Mouse (Mus musculus): ENCODE measurements around the gene Sik3. TPM values are rescaled to one million over a fixed set of nuclear protein-coding genes. Genes with fewer than 3 reads are reported as not detected.
"Not testable (repeated sequence)": the region's sequence is repeated elsewhere in the genome, so short reads cannot be mapped to it uniquely, and the experiment has no call there.

The Sik3 gene
- polyA plus RNA-seq, 1 experiment, result 32.0 TPM

DNA sequence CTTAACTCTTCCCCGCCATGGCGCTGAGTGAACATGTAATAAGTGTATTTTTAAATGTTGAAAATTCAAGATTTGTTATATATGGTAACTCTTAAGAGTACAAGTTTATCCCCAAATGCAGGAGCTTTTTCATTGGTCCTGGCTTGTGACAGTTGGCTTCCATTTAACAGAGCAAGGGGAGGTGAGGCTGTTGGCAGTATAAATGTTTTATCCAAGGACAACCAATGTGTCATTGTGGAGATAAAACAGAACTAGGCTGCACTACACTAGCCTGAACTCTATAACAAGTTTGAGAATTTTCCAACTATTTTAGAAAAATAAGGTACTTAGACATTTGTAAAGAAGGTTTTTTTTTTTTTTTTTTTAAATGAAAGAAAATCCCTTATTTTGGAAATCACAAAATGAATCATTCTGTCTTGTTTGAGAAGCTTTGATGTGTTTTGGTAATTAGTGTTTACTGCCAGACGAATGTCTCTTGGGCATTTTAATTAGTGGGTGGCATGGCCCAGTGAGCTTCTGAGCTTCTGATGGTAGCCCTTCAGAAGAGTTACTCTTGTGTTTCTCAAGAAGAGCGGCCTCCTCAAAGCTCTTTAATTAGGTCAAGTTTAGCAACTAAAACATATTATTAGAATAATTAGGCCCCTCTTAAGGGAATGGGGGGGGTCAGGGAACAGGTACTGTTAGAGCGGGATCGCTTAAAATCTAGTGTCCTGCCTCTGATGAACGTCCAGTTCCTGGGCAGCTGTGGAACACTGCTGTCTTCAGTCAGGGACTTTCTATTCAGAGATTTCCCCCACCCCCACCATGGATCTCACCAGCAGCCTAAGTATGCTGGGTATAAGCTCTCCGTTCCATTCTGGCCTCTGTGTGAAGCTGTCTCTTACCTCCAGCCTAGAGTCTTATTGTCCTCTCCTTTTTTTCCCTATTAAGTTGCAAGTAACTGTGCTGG, 139.7 kb downstream of the Sik3 start:
- Histone ChIP-seq H3K79me3 (ENCODE audit: low read depth) (peaks cover 3% of the 10 kb centered on the region), H3K4me3 (ENCODE audit: insufficient read depth, poor library complexity, severe bottlenecking) (no peak overlapping the region), H3K79me2 (ENCODE audit: control insufficient read depth, insufficient read depth) (peaks cover 8% of the 10 kb centered on the region), H3K36me3 (ENCODE audit: control insufficient read depth, insufficient read depth) (peaks cover 6% of the 10 kb centered on the region), H3ac (ENCODE audit: control insufficient read depth, insufficient read length, low read depth) (no peak overlapping the region), H3K27me3 (ENCODE audit: control insufficient read depth, insufficient read depth, insufficient read length) (no peaks in the 10 kb centered on the region)
- no peak for TF ChIP-seq MYOG (IDR thresholded peaks at IDR 0.05; ENCODE audit: control insufficient read depth, extremely low read depth, insufficient read length)

DNA sequence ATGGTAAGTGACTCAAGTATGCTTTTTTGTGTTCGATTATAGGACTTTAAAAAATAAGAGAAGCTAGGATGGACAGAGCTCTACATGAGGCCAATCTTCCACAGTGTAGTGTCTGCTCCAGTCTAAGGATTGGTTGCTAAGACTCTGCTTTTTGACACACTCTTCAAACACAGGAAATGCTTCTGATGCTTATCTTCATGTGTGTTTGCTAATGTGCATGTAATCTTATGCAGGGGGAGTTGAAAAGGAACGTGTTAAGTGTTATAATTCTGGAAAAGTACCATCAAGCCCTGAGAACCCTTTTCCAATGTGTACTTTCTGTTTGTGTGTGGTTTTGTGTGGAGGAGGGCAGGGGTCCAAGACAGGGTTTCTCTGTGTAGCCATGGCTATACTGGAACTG, 141.8 kb downstream of the Sik3 start:
- Histone ChIP-seq H3K4me3 (ENCODE audit: insufficient read depth, poor library complexity, severe bottlenecking) (no peak overlapping the region), H3K36me3 (ENCODE audit: control insufficient read depth, insufficient read depth) (peaks cover 9% of the 10 kb centered on the region), H3ac (ENCODE audit: control insufficient read depth, insufficient read length, low read depth) (no peak overlapping the region), H3K79me2 (ENCODE audit: control insufficient read depth, insufficient read depth) (peaks cover 8% of the 10 kb centered on the region), H3K79me3 (ENCODE audit: low read depth) (peaks cover 3% of the 10 kb centered on the region), H3K27me3 (ENCODE audit: control insufficient read depth, insufficient read depth, insufficient read length) (no peaks in the 10 kb centered on the region)
- no peak for TF ChIP-seq MYOD1 (IDR thresholded peaks at IDR 0.05; ENCODE audit: control insufficient read depth, insufficient read length, low read depth)
- TF ChIP-seq USF1 (IDR thresholded peaks at IDR 0.05; ENCODE audit: low read depth), result no peak
- TF ChIP-seq CEBPB (IDR thresholded peaks at IDR 0.05; ENCODE audit: low read depth), result no peak
- no peak for TF ChIP-seq MAX (IDR thresholded peaks at IDR 0.05)
- TF ChIP-seq CTCF (IDR thresholded peaks at IDR 0.05; ENCODE audit: control insufficient read depth, insufficient read depth, insufficient read length), result no peak
- TF ChIP-seq MYOG (IDR thresholded peaks at IDR 0.05; ENCODE audit: control insufficient read depth, extremely low read depth, insufficient read length), result no peak
- TF ChIP-seq FOSL1 (IDR thresholded peaks at IDR 0.05; ENCODE audit: insufficient read depth, low read length, poor library complexity, severe bottlenecking), result no peak

DNA sequence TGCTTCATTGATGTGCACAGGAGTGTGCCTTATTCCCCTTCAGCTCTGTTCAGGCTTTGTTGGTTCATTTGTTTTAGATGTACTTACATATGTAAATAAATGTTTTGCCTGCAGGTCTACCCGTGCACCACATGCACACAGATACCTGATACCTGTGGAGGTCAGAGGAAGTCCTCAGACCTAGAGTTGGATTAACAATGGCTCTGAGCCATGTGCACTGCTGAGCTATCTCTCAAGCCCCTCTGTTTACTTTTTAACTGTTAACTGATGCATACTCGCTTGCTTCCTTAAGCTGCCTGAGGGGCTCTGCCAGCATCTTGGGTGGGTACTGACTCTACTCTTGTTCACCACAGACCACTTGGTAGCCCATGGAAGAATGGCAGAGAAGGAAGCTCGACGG, 142.4 kb downstream of the Sik3 start:
- peaks cover 3% of the 10 kb centered on the region for H3K79me3 ChIP-seq (ENCODE audit: low read depth)
- no peak for TF ChIP-seq MYOG (IDR thresholded peaks at IDR 0.05; ENCODE audit: control insufficient read depth, extremely low read depth, insufficient read length)

DNA sequence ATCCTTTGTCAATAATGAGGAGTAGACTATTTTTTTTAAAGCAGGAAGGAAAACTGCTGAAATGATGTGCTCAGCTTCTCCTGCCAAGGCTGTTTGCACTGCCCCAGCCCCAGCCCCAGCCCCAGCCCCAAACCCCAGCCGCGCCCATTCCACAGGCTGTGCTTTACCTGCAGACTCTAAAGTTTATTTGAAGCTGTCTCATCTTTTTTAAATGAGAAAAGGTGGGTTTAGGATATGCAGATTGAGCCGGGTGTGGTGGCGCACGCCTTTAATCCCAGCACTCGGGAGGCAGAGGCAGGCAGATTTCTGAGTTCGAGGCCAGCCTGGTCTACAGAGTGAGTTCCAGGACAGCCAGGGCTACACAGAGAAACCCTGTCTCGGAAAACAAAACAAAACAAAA, 143.2 kb downstream of the Sik3 start:
- not testable (repeated sequence) for H3K79me3 ChIP-seq (ENCODE audit: low read depth); H3K36me3 ChIP-seq (ENCODE audit: control insufficient read depth, insufficient read depth); H3K4me3 ChIP-seq (ENCODE audit: insufficient read depth, poor library complexity, severe bottlenecking); H3K79me2 ChIP-seq (ENCODE audit: control insufficient read depth, insufficient read depth); H3ac ChIP-seq (ENCODE audit: control insufficient read depth, insufficient read length, low read depth); H3K27me3 ChIP-seq (ENCODE audit: control insufficient read depth, insufficient read depth, insufficient read length)

More for the DNA sequence above, 142.4 kb downstream of the Sik3 start:
- Histone ChIP-seq H3ac (ENCODE audit: control insufficient read depth, insufficient read length, low read depth) (no peak overlapping the region), H3K27me3 (ENCODE audit: control insufficient read depth, insufficient read depth, insufficient read length) (no peaks in the 10 kb centered on the region), H3K79me2 (ENCODE audit: control insufficient read depth, insufficient read depth) (peaks cover 8% of the 10 kb centered on the region), H3K36me3 (ENCODE audit: control insufficient read depth, insufficient read depth) (peaks cover 9% of the 10 kb centered on the region), H3K4me3 (ENCODE audit: insufficient read depth, poor library complexity, severe bottlenecking) (no peak overlapping the region)

DNA sequence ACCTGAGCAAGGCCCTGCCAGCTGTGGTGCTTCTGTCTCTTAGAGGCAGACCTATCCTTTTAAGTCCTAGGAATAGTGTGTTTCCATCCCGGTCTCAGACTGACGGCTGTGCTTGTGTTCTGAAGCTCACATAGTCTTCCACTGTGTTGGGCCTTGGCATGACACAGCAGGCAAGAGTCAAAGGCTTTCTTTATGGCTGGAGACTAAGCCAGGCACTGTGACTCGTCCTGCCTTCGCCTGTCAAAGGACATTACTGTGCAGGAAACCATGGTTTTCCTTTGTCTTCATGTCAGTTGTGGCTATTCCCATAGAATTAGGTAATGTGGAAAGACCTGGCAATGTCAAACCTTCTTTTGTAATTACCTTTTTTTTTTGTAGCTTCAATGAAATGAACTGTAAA, 144.1 kb downstream of the Sik3 start:
- TF ChIP-seq MYOD1 (IDR thresholded peaks at IDR 0.05; ENCODE audit: control insufficient read depth, insufficient read length, low read depth) (no peak), FOSL1 (IDR thresholded peaks at IDR 0.05; ENCODE audit: insufficient read depth, low read length, poor library complexity, severe bottlenecking) (no peak), MAX (IDR thresholded peaks at IDR 0.05) (no peak), USF1 (IDR thresholded peaks at IDR 0.05; ENCODE audit: low read depth) (no peak), MYOG (IDR thresholded peaks at IDR 0.05; ENCODE audit: control insufficient read depth, extremely low read depth, insufficient read length) (no peak), CTCF (IDR thresholded peaks at IDR 0.05; ENCODE audit: control insufficient read depth, insufficient read depth, insufficient read length) (no peak), CEBPB (IDR thresholded peaks at IDR 0.05; ENCODE audit: low read depth) (no peak)
- H3K79me3 ChIP-seq (ENCODE audit: low read depth), result peaks cover 3% of the 10 kb centered on the region

DNA sequence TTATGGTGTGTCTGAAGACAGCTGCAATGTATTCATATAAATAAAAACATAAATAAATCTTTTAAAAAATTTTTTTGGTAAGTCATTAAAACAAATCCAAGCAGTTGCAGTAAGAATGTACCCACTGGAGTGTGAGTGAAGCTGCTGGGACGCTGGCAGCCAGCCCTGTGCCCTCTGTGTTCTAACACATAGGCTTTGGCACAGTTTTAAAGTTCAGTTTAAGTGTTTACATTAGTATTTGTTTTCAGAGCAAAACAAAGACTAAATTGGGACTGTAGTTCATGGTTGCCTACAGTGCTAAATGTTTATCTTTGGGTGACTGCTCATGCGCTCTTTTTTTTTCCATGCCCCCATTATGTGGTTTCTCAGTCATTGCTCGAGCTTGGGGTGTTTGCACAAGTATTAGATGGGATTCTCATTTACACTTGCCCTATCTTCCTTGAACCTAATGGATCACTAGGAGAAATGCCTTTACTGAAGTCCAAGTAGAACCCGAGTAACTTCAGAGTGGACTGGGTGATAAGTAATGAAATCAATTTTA, 145.7 kb downstream of the Sik3 start:
- H3K79me3 ChIP-seq (ENCODE audit: low read depth), result peaks cover 3% of the 10 kb centered on the region
- no peaks in the 10 kb centered on the region for H3K79me2 ChIP-seq (ENCODE audit: control insufficient read depth, insufficient read depth)
- no peak overlapping the region for H3ac ChIP-seq (ENCODE audit: control insufficient read depth, insufficient read length, low read depth)
- peaks cover 9% of the 10 kb centered on the region for H3K36me3 ChIP-seq (ENCODE audit: control insufficient read depth, insufficient read depth)
- H3K27me3 ChIP-seq (ENCODE audit: control insufficient read depth, insufficient read depth, insufficient read length), result no peaks in the 10 kb centered on the region
- H3K4me3 ChIP-seq (ENCODE audit: insufficient read depth, poor library complexity, severe bottlenecking), result no peak overlapping the region
- TF ChIP-seq MYOG (IDR thresholded peaks at IDR 0.05; ENCODE audit: control insufficient read depth, extremely low read depth, insufficient read length), result no peak
- TF ChIP-seq USF1 (IDR thresholded peaks at IDR 0.05; ENCODE audit: low read depth), result no peak
- no peak for TF ChIP-seq CTCF (IDR thresholded peaks at IDR 0.05; ENCODE audit: control insufficient read depth, insufficient read depth, insufficient read length)
- no peak for TF ChIP-seq FOSL1 (IDR thresholded peaks at IDR 0.05; ENCODE audit: insufficient read depth, low read length, poor library complexity, severe bottlenecking)

More for the DNA sequence above, 144.1 kb downstream of the Sik3 start:
- Histone ChIP-seq H3K27me3 (ENCODE audit: control insufficient read depth, insufficient read depth, insufficient read length) (no peaks in the 10 kb centered on the region), H3K36me3 (ENCODE audit: control insufficient read depth, insufficient read depth) (peaks cover 9% of the 10 kb centered on the region), H3K4me3 (ENCODE audit: insufficient read depth, poor library complexity, severe bottlenecking) (no peak overlapping the region), H3ac (ENCODE audit: control insufficient read depth, insufficient read length, low read depth) (no peak overlapping the region), H3K79me2 (ENCODE audit: control insufficient read depth, insufficient read depth) (peaks cover 8% of the 10 kb centered on the region)
